Mouse (Mus musculus): ENCODE data around the gene Wipf2.

DNA sequence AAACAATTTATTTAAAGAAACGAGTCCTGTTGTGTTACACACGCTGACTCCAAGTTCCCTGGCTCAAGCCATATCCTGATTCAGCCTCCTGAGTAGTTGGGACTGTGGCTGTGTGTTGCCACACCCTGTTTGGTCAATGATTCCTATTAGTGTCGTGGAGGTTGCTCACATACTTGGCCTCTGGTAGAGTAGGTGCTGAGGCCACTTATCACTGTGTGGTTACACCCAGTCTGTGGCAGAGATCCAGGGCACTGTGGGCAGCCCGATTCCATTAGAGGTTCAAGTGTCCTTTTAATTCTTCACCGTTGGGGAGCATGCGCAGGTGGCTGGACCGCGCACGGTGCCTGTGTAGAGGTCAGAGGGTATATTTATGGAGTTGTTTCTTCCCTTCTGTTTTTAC, 10.5 kb downstream of the Wipf2 start:
- TF ChIP-seq POLR2A (IDR thresholded peaks at IDR 0.05; ENCODE audit: borderline replicate concordance, control insufficient read depth, low read depth, low read length) (no peak), CTCF (IDR thresholded peaks at IDR 0.05; ENCODE audit: control insufficient read depth, insufficient read depth, low read length) (no peak)
